Mouse (Mus musculus) liver, adult 2 months (tissue): ENCODE results near the gene Izumo2. TPM values are rescaled to one million over a fixed set of nuclear protein-coding genes. Genes with fewer than 3 reads are reported as not detected.

ENCODE experiments used
- DNase-seq: peaks from one replicate; pipeline ENCODE4 v3.0.0-alpha.2; 2011; ENCODE audit warnings: low read depth, low spot score; ENCODE audit errors: extremely low read depth
- H3K27ac ChIP-seq: fragments of 200-500 bp; replicated peaks from 2 replicates; pipeline ENCODE4 v1.5.1; 2012; ENCODE audit warnings: low read depth, mild to moderate bottlenecking, control low read depth, inconsistent platforms, low read length; ENCODE audit not compliant: insufficient read depth
- H3K27me3 ChIP-seq: fragments of 200-500 bp; 2 replicates; pipeline ENCODE4 v1.6.1; 2012; ENCODE audit warnings: mild to moderate bottlenecking, moderate library complexity, low read length, inconsistent platforms; ENCODE audit not compliant: control insufficient read depth, insufficient read depth
- H3K36me3 ChIP-seq: fragments of 200-500 bp; 2 replicates; pipeline ENCODE4 v1.6.1; 2012; ENCODE audit warnings: low read length, inconsistent platforms; ENCODE audit not compliant: control insufficient read depth, insufficient read depth
- H3K4me1 ChIP-seq: fragments of 200-500 bp; 2 replicates; pipeline ENCODE4 v1.6.1; 2011; ENCODE audit warnings: low read length; ENCODE audit not compliant: control insufficient read depth, insufficient read depth
- H3K4me3 ChIP-seq: fragments of 200-500 bp; 2 replicates; pipeline ENCODE4 v1.5.1; 2011; ENCODE audit warnings: low read depth, mild to moderate bottlenecking, control low read depth, low read length, moderate library complexity; ENCODE audit not compliant: insufficient read depth
- H3K79me2 ChIP-seq: fragments of 200-500 bp; 2 replicates; pipeline ENCODE4 v1.6.1; 2012; ENCODE audit warnings: inconsistent platforms, mild to moderate bottlenecking, low read length, moderate library complexity; ENCODE audit not compliant: control insufficient read depth, insufficient read depth
- H3K9ac ChIP-seq: fragments of 200-500 bp; 2 replicates; pipeline ENCODE4 v1.6.1; 2012; ENCODE audit warnings: low read depth, mild to moderate bottlenecking, control low read depth, inconsistent platforms, low read length
- CTCF ChIP-seq: fragments of 200-500 bp; IDR thresholded peaks from 2 replicates; pipeline ENCODE4 v1.5.1; 2011; ENCODE audit warnings: low read depth, low read length, control low read depth
- POLR2A ChIP-seq: fragments of 200-500 bp; IDR thresholded peaks from 2 replicates; pipeline ENCODE4 v1.6.1; 2011; ENCODE audit warnings: low read length, control low read depth; ENCODE audit not compliant: insufficient read depth; ENCODE audit errors: extremely low read depth
- WGBS: fragments of 180-500 bp; shearing (Covaris S2); methylation state at CpG from one replicate; pipeline ENCODE4 v1.1.7; 2018; 5-methylcytosine and 5-hydroxymethylcytosine counted together
- polyA plus RNA-seq: library from polyadenylated mRNA; depleted of rRNA; stranded (reverse); fragments of >200 nt; gene quantifications from 2 replicates; pipeline ENCODE4 v1.2.3, GENCODE M21; 2012
- total RNA-seq: library from RNA; depleted of rRNA; stranded (reverse); fragments of >200 nt; gene quantifications from 2 replicates; pipeline ENCODE4 v1.2.3, GENCODE M21; 2014

The Izumo2 gene
- total and polyA plus RNA-seq, 2 experiments, result not detected

DNA sequence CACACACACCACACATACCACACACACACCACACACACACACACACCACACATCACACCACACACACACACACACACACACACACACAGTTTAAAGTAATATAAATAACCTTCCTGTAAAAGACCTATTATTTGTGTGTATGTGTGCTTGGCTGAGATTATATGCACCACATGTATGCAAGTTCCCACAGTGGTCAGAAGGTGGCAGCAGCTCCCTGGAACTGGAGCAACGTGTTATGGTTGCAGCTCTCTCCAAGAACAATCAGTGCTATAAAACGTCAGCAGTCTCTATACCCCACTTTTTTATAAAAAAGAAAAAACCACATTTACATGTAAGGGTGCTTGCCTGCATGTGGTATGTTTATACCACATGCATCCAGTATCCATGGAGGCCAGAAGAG lies 42.1 kb upstream of the Izumo2 start:
- WGBS, result 89% methylated on average over 2 of the region's 2 CpGs
- H3K4me1 ChIP-seq, result peaks cover 2% of the 10 kb centered on the region; the same call in 1 of the 2 replicates
- no peak for TF ChIP-seq POLR2A
- peak; percentile 23; the same call in 1 of the 2 replicates for TF ChIP-seq CTCF
- no peaks in the 10 kb centered on the region for H3K36me3 ChIP-seq
- no peak for DNase-seq
- no peaks in the 10 kb centered on the region for H3K79me2 ChIP-seq
- no peak overlapping the region for H3K9ac ChIP-seq
- H3K27me3 ChIP-seq, result no peaks in the 10 kb centered on the region
- H3K27ac ChIP-seq, result no peak overlapping the region
- no peak overlapping the region for H3K4me3 ChIP-seq

DNA sequence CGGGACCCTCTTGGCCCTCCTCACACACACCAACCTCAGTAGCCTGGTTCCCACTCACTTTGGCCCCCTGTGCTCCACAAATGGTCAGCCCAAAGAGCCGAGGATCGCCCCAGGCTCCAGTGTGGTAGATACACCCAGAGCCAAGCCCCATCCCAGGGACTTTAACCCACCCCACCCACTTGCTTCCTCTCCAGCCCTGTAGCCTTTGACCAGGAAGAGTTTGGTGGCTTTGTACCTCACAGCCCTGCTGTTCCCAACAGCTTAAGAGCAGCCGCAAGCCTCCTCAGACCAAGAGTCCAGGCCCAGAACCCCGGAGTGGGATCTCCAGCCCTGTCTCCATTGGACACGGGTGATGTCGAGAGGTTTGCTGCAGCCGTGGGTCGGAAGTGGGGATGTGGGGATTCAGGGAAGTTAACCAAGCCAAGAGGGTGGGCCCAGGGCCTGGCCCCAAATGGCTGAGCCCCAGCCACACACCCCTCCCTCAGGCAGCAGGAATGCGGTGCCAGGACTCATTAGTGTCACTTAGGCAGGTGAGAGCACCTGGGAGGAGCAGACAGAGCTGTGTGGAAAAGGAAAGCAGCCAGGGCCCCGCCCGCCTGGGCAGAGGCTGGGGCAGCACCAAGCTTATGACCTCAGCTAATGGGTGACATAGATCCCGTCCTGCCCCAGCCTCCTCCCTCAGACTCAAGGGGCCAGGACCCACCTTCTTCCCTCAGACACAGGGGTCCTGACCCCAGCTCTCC lies 40.4 kb upstream of the Izumo2 start:
- Histone ChIP-seq H3K27me3 (no peaks in the 10 kb centered on the region), H3K27ac (no peak overlapping the region), H3K9ac (no peak overlapping the region), H3K4me3 (no peak overlapping the region; the same call in 1 of the 2 replicates), H3K79me2 (no peaks in the 10 kb centered on the region), H3K36me3 (no peaks in the 10 kb centered on the region), H3K4me1 (peaks cover 2% of the 10 kb centered on the region; the same call in 1 of the 2 replicates)
- 71% methylated on average over 13 of the region's 13 CpGs for WGBS
- TF ChIP-seq CTCF (no peak), POLR2A (no peak)
- peak; percentile 54 for DNase-seq

GRCm38 (mm10) chr7:44669103-44669502 lies 39.4 kb upstream of the Izumo2 start:
- Histone ChIP-seq H3K79me2 (no peaks in the 10 kb centered on the region), H3K27ac (no peak overlapping the region), H3K27me3 (no peaks in the 10 kb centered on the region), H3K4me1 (peaks cover 2% of the 10 kb centered on the region; the same call in 1 of the 2 replicates), H3K36me3 (no peaks in the 10 kb centered on the region), H3K9ac (no peak overlapping the region), H3K4me3 (peak overlapping the region; percentile 7; the same call in 1 of the 2 replicates)
- WGBS, result 22% methylated on average over 21 of the region's 21 CpGs
- DNase-seq, result peak; percentile 56
- no peak for TF ChIP-seq CTCF
- TF ChIP-seq POLR2A, result no peak

DNA sequence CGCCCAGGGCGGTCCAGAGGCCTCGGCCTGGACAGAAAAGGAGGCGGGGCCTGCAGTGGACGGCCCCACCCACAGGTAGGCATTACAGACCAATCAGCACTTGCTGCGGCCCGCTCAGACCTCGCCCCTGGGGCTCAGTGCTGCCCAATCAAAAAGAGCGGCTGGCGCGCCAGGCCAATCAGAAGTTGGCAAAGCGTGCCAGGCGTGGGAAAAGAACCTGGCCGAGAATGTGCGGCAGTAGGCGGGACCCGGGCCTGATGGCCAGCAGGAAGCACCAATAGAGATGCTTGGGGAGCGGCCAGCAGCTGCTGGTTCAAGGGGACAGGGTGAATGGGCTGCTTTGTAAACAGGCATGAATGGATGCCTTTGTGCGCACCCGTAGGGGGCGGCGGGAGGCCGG lies 37.7 kb upstream of the Izumo2 start, which contains the start of gene Myh14:
Gene Myh14 (minus strand): TSS at position 41 of the 400 bp plus-strand sequence.
- TF ChIP-seq POLR2A (no peak), CTCF (no peak)
- H3K27ac ChIP-seq, result peak within 1 kb of the TSS; percentile 7
- H3K79me2 ChIP-seq, result no peaks in the 10 kb centered on the region
- no peaks in the 10 kb centered on the region for H3K27me3 ChIP-seq
- H3K4me3 ChIP-seq, result peak within 1 kb of the TSS; percentile 63
- DNase-seq, result peak; percentile 87
- H3K36me3 ChIP-seq, result no peaks in the 10 kb centered on the region
- H3K9ac ChIP-seq, result peak within 1 kb of the TSS; percentile 70
- H3K4me1 ChIP-seq, result peaks cover 2% of the 10 kb centered on the region; the same call in 1 of the 2 replicates
- under 1% methylated on average over 23 of the region's 23 CpGs for WGBS

- Histone ChIP-seq H3K27ac (no peak overlapping the region), H3K9ac (no peak overlapping the region), H3K27me3 (no peaks in the 10 kb centered on the region), H3K36me3 (no peaks in the 10 kb centered on the region), H3K4me3 (no peak overlapping the region), H3K4me1 (peaks cover 2% of the 10 kb centered on the region; the same call in 1 of the 2 replicates), H3K79me2 (no peaks in the 10 kb centered on the region)
- DNase-seq, result no peak
- 61% methylated on average over 5 of the region's 5 CpGs for WGBS
- TF ChIP-seq CTCF (no peak), POLR2A (no peak)
Measured at GRCm38 (mm10) chr7:44672193-44672592, 36.3 kb upstream of the Izumo2 start.

DNA sequence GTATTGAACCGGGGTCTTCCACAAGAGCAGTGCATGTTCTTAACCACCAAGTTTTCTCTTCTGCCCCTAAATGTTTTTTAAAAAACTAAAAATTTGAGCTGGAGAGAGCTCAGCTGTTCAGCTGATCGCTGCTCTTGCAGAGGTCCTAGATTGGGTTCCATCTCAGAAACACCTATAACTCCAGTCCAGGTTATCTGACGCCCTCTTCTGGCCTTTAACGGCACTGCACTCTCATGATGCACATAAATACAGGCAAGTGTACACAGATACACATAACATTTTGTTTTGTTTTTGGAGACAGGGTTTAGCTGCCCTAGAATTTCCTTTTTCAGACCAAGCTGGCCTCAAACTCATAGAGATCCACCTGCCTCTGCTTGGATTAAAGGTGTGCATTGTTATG lies 34.0 kb upstream of the Izumo2 start:
- no peaks in the 10 kb centered on the region for H3K79me2 ChIP-seq
- no peak overlapping the region for H3K27ac ChIP-seq
- DNase-seq, result no peak
- H3K4me3 ChIP-seq, result no peak overlapping the region
- H3K4me1 ChIP-seq, result peaks cover 2% of the 10 kb centered on the region; the same call in 1 of the 2 replicates
- no peak overlapping the region for H3K9ac ChIP-seq
- TF ChIP-seq CTCF (no peak), POLR2A (no peak)
- H3K27me3 ChIP-seq, result no peaks in the 10 kb centered on the region
- 72% methylated on average over 4 of the region's 4 CpGs for WGBS
- no peaks in the 10 kb centered on the region for H3K36me3 ChIP-seq
